Mouse (Mus musculus): ENCODE measurements at regions not wholly inside any gene's neighbourhood (a gene's known extent, or its start where the extent isn't known, plus 50 kb on each side); places are given as distances from the start of the nearest gene placed in this dataset.

DNA sequence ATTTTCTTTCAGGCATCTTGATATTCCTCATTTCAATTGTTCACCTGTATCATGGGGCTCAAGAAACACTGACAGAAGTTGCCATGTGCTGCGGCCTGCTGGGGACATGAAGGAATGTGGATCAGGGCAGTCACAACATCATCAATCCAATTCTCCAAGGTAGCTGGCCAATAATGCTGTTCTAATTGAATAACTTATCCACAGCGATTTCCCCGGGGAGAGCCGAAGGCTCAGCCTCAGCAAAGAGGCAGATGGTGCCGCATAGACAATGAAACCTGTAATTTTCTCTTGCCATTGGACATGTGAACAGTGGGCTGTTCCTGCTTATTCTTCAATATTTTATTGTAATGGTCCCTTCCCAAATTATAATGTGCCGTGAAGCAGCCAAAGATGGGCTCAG lies 429.1 kb upstream of the Klf12 start:
- H3K4me2 ChIP-seq, result no peak overlapping the region
- H3K9ac ChIP-seq, result no peak overlapping the region
- 89% methylated on average over 6 of the region's 6 CpGs for WGBS
- no peaks in the 10 kb centered on the region for H3K27me3 ChIP-seq
- H3K4me1 ChIP-seq (replicated peaks), result no peaks in the 10 kb centered on the region
- H3K27ac ChIP-seq, result no peak overlapping the region
- ATAC-seq (replicated peaks; ENCODE audit: insufficient number of reproducible peaks, insufficient read depth, low FRiP score, low read depth), result no peak
- no peaks in the 10 kb centered on the region for H3K36me3 ChIP-seq
- no peaks in the 10 kb centered on the region for H3K9me3 ChIP-seq (replicated peaks)
- no peak overlapping the region for H3K4me3 ChIP-seq

DNA sequence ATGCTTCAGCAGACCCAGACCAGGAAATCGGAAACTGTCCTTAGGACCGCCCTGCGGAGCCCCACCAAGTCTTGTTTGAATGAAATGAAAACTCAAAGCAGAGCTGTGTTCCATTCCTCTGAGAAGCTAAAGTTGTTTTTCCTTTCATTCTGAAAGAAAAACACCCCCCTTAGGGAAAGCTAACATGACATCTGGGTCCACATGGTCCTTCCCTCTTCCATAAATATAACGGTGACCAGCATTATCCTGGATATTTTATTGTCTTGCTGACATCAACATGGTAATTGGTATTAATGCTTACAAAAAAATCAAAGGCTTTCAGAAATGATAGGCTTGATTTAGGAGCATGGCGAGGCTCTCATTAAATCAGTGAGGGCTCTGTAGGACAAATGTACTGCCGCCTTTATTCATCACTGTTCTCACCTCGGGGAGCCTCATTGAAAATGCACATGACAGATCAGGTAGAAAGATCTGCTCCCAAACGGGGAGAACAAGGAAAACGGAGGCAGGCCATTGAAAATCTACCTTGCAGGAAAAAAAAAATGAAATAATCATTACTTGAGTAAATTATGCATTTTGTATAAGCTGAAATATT lies 381.0 kb upstream of the Klf12 start:
- WGBS, result 64% methylated on average over 9 of the region's 9 CpGs
- Histone ChIP-seq H3K9me3 (replicated peaks) (no peaks in the 10 kb centered on the region), H3K27ac (no peak overlapping the region), H3K36me3 (no peaks in the 10 kb centered on the region), H3K4me3 (no peak overlapping the region), H3K4me2 (no peak overlapping the region), H3K4me1 (replicated peaks) (no peaks in the 10 kb centered on the region), H3K27me3 (no peaks in the 10 kb centered on the region), H3K9ac (no peak overlapping the region)
- no peak for ATAC-seq (replicated peaks; ENCODE audit: insufficient number of reproducible peaks, insufficient read depth, low FRiP score, low read depth)

DNA sequence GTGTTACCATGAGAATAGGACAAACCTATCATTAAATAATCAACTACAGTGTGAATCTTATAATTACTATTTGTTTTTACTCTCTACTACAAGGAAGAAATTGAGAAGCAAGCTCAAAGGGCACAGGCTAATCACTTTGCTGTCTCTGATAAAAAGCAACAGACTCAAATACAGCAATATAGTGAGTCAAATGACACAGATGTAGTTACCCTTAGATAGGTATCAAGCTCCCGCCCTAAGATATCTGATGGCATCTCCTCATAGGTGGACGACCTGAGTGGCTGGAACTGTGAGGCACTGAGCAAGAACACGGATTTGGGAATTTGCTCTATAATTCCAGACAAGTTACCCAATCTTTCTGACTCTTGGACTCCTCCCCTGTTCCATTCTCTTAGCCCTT lies 379.7 kb upstream of the Klf12 start:
- Histone ChIP-seq H3K27ac (no peak overlapping the region), H3K27me3 (no peaks in the 10 kb centered on the region), H3K4me2 (no peak overlapping the region), H3K36me3 (no peaks in the 10 kb centered on the region), H3K4me3 (no peak overlapping the region), H3K9ac (no peak overlapping the region), H3K9me3 (replicated peaks) (no peaks in the 10 kb centered on the region), H3K4me1 (replicated peaks) (no peaks in the 10 kb centered on the region)
- no peak for ATAC-seq (replicated peaks; ENCODE audit: insufficient number of reproducible peaks, insufficient read depth, low FRiP score, low read depth)
- WGBS, result 75% methylated on average over 3 of the region's 3 CpGs

GRCm38 (mm10) chr14:100642076-100642475 lies 357.6 kb upstream of the Klf12 start:
- 60% methylated on average over 2 of the region's 2 CpGs for WGBS

DNA sequence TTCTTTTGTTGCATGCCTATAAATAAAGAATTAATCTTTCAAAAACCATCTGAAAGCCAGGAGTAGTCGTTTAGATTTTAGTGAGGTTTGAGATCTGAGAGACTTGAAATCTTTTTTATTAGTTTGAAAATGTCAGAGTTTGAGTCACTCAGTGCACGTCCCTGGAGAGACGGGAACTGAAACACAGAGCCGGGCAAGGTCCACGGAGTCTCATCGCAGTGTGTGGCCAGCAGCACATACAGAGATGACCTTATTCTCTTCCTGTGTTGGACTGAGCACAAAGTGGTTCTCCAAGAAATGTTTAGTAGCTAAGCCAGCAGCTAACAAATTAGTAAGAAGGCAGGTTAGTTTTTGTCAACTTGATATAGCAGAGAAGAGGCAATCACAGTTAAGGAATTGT lies 350.0 kb upstream of the Klf12 start:
- Histone ChIP-seq H3K9me3 (replicated peaks) (no peaks in the 10 kb centered on the region), H3K36me3 (no peaks in the 10 kb centered on the region), H3K27me3 (no peaks in the 10 kb centered on the region), H3K4me1 (replicated peaks) (no peaks in the 10 kb centered on the region), H3K4me2 (no peak overlapping the region), H3K27ac (no peak overlapping the region), H3K4me3 (no peak overlapping the region), H3K9ac (no peak overlapping the region)
- no peak for ATAC-seq (replicated peaks; ENCODE audit: insufficient number of reproducible peaks, insufficient read depth, low FRiP score, low read depth)
- WGBS, result 79% methylated on average over 6 of the region's 6 CpGs

More at GRCm38 (mm10) chr14:100642076-100642475, 357.6 kb upstream of the Klf12 start:
- no peaks in the 10 kb centered on the region for H3K9me3 ChIP-seq (replicated peaks)
- H3K27ac ChIP-seq, result no peak overlapping the region
- no peaks in the 10 kb centered on the region for H3K27me3 ChIP-seq
- H3K9ac ChIP-seq, result no peak overlapping the region
- H3K36me3 ChIP-seq, result no peaks in the 10 kb centered on the region
- ATAC-seq (replicated peaks; ENCODE audit: insufficient number of reproducible peaks, insufficient read depth, low FRiP score, low read depth), result no peak
- H3K4me3 ChIP-seq, result no peak overlapping the region
- H3K4me2 ChIP-seq, result no peak overlapping the region
- H3K4me1 ChIP-seq (replicated peaks), result no peaks in the 10 kb centered on the region

DNA sequence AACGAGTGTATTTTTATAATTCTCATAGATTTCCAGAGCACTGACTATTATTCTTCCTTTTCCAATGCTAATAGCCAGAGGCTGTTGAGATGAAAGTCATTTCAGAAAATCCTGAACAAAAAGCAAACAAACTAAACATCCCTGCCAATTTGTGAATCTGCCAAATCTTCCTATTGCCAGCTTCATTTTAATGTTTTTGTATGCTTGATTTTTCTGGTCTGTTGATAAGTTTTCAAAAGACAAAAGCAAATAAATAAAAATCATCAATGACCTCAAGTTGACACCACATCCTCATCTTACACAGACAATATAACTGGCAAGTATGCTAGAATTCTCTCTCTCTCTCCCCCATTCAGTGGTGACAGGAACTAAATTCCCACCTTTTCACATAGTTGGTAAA lies 347.2 kb upstream of the Klf12 start:
- Histone ChIP-seq H3K4me1 (replicated peaks) (no peaks in the 10 kb centered on the region), H3K4me2 (no peak overlapping the region), H3K4me3 (no peak overlapping the region), H3K9me3 (replicated peaks) (no peaks in the 10 kb centered on the region), H3K9ac (no peak overlapping the region), H3K36me3 (no peaks in the 10 kb centered on the region), H3K27ac (no peak overlapping the region), H3K27me3 (no peaks in the 10 kb centered on the region)
- whole genome bisulfite sequencing, result 64% methylated on average over 1 of the region's 1 CpGs
- no peak for ATAC-seq (replicated peaks; ENCODE audit: insufficient number of reproducible peaks, insufficient read depth, low FRiP score, low read depth)

- WGBS, result 63% methylated on average over 6 of the region's 6 CpGs
- H3K27ac ChIP-seq, result no peak overlapping the region
- H3K9ac ChIP-seq, result no peak overlapping the region
- no peaks in the 10 kb centered on the region for H3K27me3 ChIP-seq
- H3K4me1 ChIP-seq (replicated peaks), result no peaks in the 10 kb centered on the region
- no peaks in the 10 kb centered on the region for H3K36me3 ChIP-seq
- H3K4me3 ChIP-seq, result no peak overlapping the region
- no peaks in the 10 kb centered on the region for H3K9me3 ChIP-seq (replicated peaks)
- H3K4me2 ChIP-seq, result no peak overlapping the region
- ATAC-seq (replicated peaks; ENCODE audit: insufficient number of reproducible peaks, insufficient read depth, low FRiP score, low read depth), result no peak
Measured at GRCm38 (mm10) chr14:100630197-100630596, 345.7 kb upstream of the Klf12 start.

- Histone ChIP-seq H3K27ac (no peak overlapping the region), H3K27me3 (no peaks in the 10 kb centered on the region), H3K36me3 (no peaks in the 10 kb centered on the region), H3K9ac (no peak overlapping the region), H3K4me2 (no peak overlapping the region), H3K9me3 (replicated peaks) (no peaks in the 10 kb centered on the region), H3K4me3 (no peak overlapping the region), H3K4me1 (replicated peaks) (no peaks in the 10 kb centered on the region)
- 62% methylated on average over 2 of the region's 2 CpGs for WGBS
- ATAC-seq (replicated peaks; ENCODE audit: insufficient number of reproducible peaks, insufficient read depth, low FRiP score, low read depth), result no peak
Measured at GRCm38 (mm10) chr14:100627523-100627922, 343.0 kb upstream of the Klf12 start.

GRCm38 (mm10) chr14:100619656-100620030 lies 335.2 kb upstream of the Klf12 start:
- Histone ChIP-seq H3K36me3 (no peaks in the 10 kb centered on the region), H3K27ac (no peak overlapping the region), H3K9ac (no peak overlapping the region), H3K4me2 (no peak overlapping the region), H3K4me3 (no peak overlapping the region), H3K27me3 (no peaks in the 10 kb centered on the region), H3K9me3 (replicated peaks) (no peaks in the 10 kb centered on the region), H3K4me1 (replicated peaks) (no peaks in the 10 kb centered on the region)
- WGBS, result 62% methylated on average over 1 of the region's 1 CpGs
- ATAC-seq (replicated peaks; ENCODE audit: insufficient number of reproducible peaks, insufficient read depth, low FRiP score, low read depth), result no peak

- H3K36me3 ChIP-seq, result no peaks in the 10 kb centered on the region
- no peaks in the 10 kb centered on the region for H3K4me1 ChIP-seq (replicated peaks)
- H3K9ac ChIP-seq, result no peak overlapping the region
- ATAC-seq (replicated peaks; ENCODE audit: insufficient number of reproducible peaks, insufficient read depth, low FRiP score, low read depth), result no peak
- H3K9me3 ChIP-seq (replicated peaks), result no peaks in the 10 kb centered on the region
- no peak overlapping the region for H3K4me3 ChIP-seq
- 74% methylated on average over 12 of the region's 12 CpGs for WGBS
- no peak overlapping the region for H3K27ac ChIP-seq
- H3K4me2 ChIP-seq, result no peak overlapping the region
- H3K27me3 ChIP-seq, result no peaks in the 10 kb centered on the region
Measured at GRCm38 (mm10) chr14:100618793-100619655, 334.5 kb upstream of the Klf12 start.

DNA sequence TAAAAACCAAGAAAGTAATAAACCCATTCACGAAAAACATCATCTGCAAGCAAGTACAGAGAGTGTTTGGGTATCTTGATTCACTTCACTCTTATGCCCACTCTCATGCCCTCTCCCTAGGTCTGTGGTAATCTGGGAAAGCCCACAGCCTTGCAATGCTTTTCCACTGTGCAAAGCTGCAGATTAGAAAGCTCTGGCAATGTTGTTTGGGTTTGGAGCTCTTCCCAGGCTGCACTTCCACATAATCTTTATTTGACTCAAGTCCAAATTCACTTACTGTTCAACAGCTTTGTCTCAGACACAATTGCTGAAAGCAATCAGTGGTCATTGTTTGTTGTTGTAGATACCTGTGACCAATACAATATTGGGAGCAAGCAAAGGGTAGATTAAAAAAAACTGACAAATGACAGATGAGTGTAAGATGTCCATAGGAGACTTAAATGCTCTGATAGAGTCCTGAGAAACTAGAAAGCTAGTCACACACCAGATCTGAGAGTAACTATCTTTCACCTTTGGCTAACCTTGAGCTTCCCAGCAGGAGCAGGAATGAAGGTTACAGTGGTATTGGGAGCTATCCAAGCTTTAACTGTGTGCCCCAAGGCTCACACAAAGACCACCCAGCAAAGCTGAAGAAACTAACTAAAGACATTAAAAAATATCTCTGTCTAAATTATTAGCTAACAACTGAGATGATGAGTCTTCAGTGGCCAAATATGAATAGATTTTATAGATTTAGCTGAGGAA lies 325.7 kb upstream of the Klf12 start:
- Histone ChIP-seq H3K36me3 (no peaks in the 10 kb centered on the region), H3K4me2 (no peak overlapping the region), H3K27ac (peak overlapping the region; percentile 84)

More for the DNA sequence above, 325.7 kb upstream of the Klf12 start:
- H3K9me3 ChIP-seq (replicated peaks), result no peaks in the 10 kb centered on the region
- H3K4me3 ChIP-seq, result no peak overlapping the region
- 65% methylated on average over 1 of the region's 1 CpGs for WGBS
- ATAC-seq (replicated peaks; ENCODE audit: insufficient number of reproducible peaks, insufficient read depth, low FRiP score, low read depth), result peak; percentile 78
- no peak overlapping the region for H3K9ac ChIP-seq
- no peaks in the 10 kb centered on the region for H3K27me3 ChIP-seq
- H3K4me1 ChIP-seq (replicated peaks), result peaks cover 7% of the 10 kb centered on the region; the same call in 1 of the 2 replicates
